In genomic region chr1:76025389-76025788, GRCm38 (mm10) we compare ENCODE assay signal across 25 mouse cellular contexts.
A peak's percentile ranks its signal among the peaks of the same experiment; 100 is the strongest.
DNase-seq lines count a peak whose midpoint lies in the region; ATAC-seq and TF ChIP-seq lines count a peak whose summit lies in the region.
"Had no signal": no experiment of that assay in that cellular context is flagged by ENCODE, and none has a peak within 500 bp of the region (broad histone marks: within the 10 kb centered on the region; RNA-seq: fewer than 3 reads in every experiment).

No protein-coding gene starts in this region.

- H3K36me3 ChIP-seq in lung, embryonic 14.5 days (ENCODE audit: insufficient read depth): no peaks in the 10 kb centered on the region
- no peaks in the 10 kb centered on the region for H3K36me3 ChIP-seq in embryonic facial prominence, embryonic 10.5 days (replicated peaks)
- no peaks in the 10 kb centered on the region for H3K36me3 ChIP-seq in embryonic facial prominence, embryonic 13.5 days
- H3K36me3 ChIP-seq in limb, embryonic 12.5 days: no peaks in the 10 kb centered on the region
- H3K36me3 ChIP-seq: hindbrain, embryonic 12.5 days; kidney, embryonic 15.5 days; stomach, embryonic 15.5 days had no signal

- no peak for DNase-seq in lung, embryonic 14.5 days
- no peak for DNase-seq in lung, postnatal 36 days
- no peak for DNase-seq in embryonic facial prominence, embryonic 10.5 days (ENCODE audit: low spot score)
- no peak for DNase-seq in left cerebral cortex, adult 9 months (ENCODE audit: low spot score in 2 of 2)
- DNase-seq in cerebellum, postnatal 25 days: no peak
- DNase-seq: adrenal gland, postnatal 14 days; cerebellum, adult 2 months; cerebellum, postnatal 36 days; forebrain, postnatal 0 days; gastrocnemius, postnatal 25 days; heart, postnatal 14 days; kidney, adult 11 months; kidney, postnatal 36 days; layer of hippocampus, postnatal 36 days; liver, postnatal 0 days; right cerebral cortex, adult 18-20 months; right cerebral cortex, postnatal 4 days; thymus, adult 2 months had no signal

- 48% methylated on average over 4 of the region's 4 CpGs for WGBS in lung, embryonic 14.5 days
- 57% methylated on average over 4 of the region's 4 CpGs for WGBS in embryonic facial prominence, embryonic 10.5 days
- 40% methylated on average over 4 of the region's 4 CpGs for WGBS in embryonic facial prominence, embryonic 13.5 days
- WGBS in limb, embryonic 12.5 days: 73% methylated on average over 4 of the region's 4 CpGs

- H3K27me3 ChIP-seq in lung, embryonic 14.5 days (ENCODE audit: insufficient read depth, low read length): no peaks in the 10 kb centered on the region
- H3K27me3 ChIP-seq in embryonic facial prominence, embryonic 10.5 days (replicated peaks; ENCODE audit: low read depth, poor library complexity, severe bottlenecking): 0 out of 2 replicates have a peak, but pooled peaks cover 8% of the 10 kb centered on the region
- H3K27me3 ChIP-seq in embryonic facial prominence, embryonic 13.5 days: no peaks in the 10 kb centered on the region
- H3K27me3 ChIP-seq in limb, embryonic 12.5 days: no peaks in the 10 kb centered on the region
- H3K27me3 ChIP-seq: hindbrain, embryonic 12.5 days; kidney, embryonic 15.5 days; stomach, embryonic 15.5 days had no signal

- H3K9me3 ChIP-seq in lung, embryonic 14.5 days (ENCODE audit: low read depth, low read length): no peaks in the 10 kb centered on the region
- no peaks in the 10 kb centered on the region for H3K9me3 ChIP-seq in embryonic facial prominence, embryonic 10.5 days
- H3K9me3 ChIP-seq in embryonic facial prominence, embryonic 13.5 days: no peaks in the 10 kb centered on the region
- no peaks in the 10 kb centered on the region for H3K9me3 ChIP-seq in limb, embryonic 12.5 days
- H3K9me3 ChIP-seq: hindbrain, embryonic 12.5 days; kidney, embryonic 15.5 days; stomach, embryonic 15.5 days had no signal

- H3K9ac ChIP-seq in lung, embryonic 14.5 days: no peak overlapping the region
- no peak overlapping the region for H3K9ac ChIP-seq in embryonic facial prominence, embryonic 13.5 days
- no peak overlapping the region for H3K9ac ChIP-seq in limb, embryonic 12.5 days (replicated peaks)
- H3K9ac ChIP-seq: forebrain, postnatal 0 days; hindbrain, embryonic 12.5 days; kidney, embryonic 15.5 days; liver, postnatal 0 days; stomach, embryonic 15.5 days had no signal

- no peak for ATAC-seq in lung, embryonic 14.5 days (ENCODE audit: insufficient read depth)
- no peak for ATAC-seq in embryonic facial prominence, embryonic 13.5 days (ENCODE audit: insufficient number of reproducible peaks, insufficient read depth, low FRiP score, low TSS enrichment, low read depth)
- ATAC-seq in limb, embryonic 12.5 days (ENCODE audit: insufficient number of reproducible peaks, insufficient read depth, low FRiP score, low TSS enrichment, low read depth): no peak
- ATAC-seq: forebrain, postnatal 0 days; liver, postnatal 0 days had no signal

- H3K4me3 ChIP-seq in lung, embryonic 14.5 days (ENCODE audit: low read depth, low read length): no peak overlapping the region
- no peak overlapping the region for H3K4me3 ChIP-seq in embryonic facial prominence, embryonic 10.5 days
- no peak overlapping the region for H3K4me3 ChIP-seq in embryonic facial prominence, embryonic 13.5 days
- no peak overlapping the region for H3K4me3 ChIP-seq in limb, embryonic 12.5 days (replicated peaks)
- H3K4me3 ChIP-seq: hindbrain, embryonic 12.5 days; kidney, embryonic 15.5 days; stomach, embryonic 15.5 days had no signal

- no peak overlapping the region for H3K4me2 ChIP-seq in lung, embryonic 14.5 days
- H3K4me2 ChIP-seq in embryonic facial prominence, embryonic 13.5 days: no peak overlapping the region
- no peak overlapping the region for H3K4me2 ChIP-seq in limb, embryonic 12.5 days
- H3K4me2 ChIP-seq: hindbrain, embryonic 12.5 days; kidney, embryonic 15.5 days; liver, embryonic 11.5 days; midbrain, embryonic 11.5 days; stomach, embryonic 15.5 days had no signal

- TF ChIP-seq CTCF in lung, embryonic 14.5 days (IDR thresholded peaks at IDR 0.05; ENCODE audit: low read depth): no peak

- H3K27ac ChIP-seq in lung, embryonic 14.5 days (ENCODE audit: low read depth): peak overlapping the region; percentile 68
- H3K27ac ChIP-seq in embryonic facial prominence, embryonic 10.5 days (replicated peaks): peak overlapping the region; percentile 27; the same call in 1 of the 2 replicates
- H3K27ac ChIP-seq in embryonic facial prominence, embryonic 13.5 days: peak overlapping the region; percentile 69
- peak overlapping the region; percentile 36; the same call in 1 of the 2 replicates for H3K27ac ChIP-seq in limb, embryonic 12.5 days
- H3K27ac ChIP-seq: hindbrain, embryonic 12.5 days; kidney, embryonic 15.5 days; stomach, embryonic 15.5 days had no signal

- no peaks in the 10 kb centered on the region for H3K4me1 ChIP-seq in lung, embryonic 14.5 days (ENCODE audit: insufficient read depth)
- H3K4me1 ChIP-seq in embryonic facial prominence, embryonic 10.5 days: peaks cover 29% of the 10 kb centered on the region
- H3K4me1 ChIP-seq in embryonic facial prominence, embryonic 13.5 days: peaks cover 24% of the 10 kb centered on the region
- H3K4me1 ChIP-seq in limb, embryonic 12.5 days (replicated peaks): peaks cover 28% of the 10 kb centered on the region
- H3K4me1 ChIP-seq: kidney, embryonic 15.5 days; stomach, embryonic 15.5 days had no signal
